Mouse (Mus musculus): ENCODE measurements around the gene Tbx5. TPM values are rescaled to one million over a fixed set of nuclear protein-coding genes. Genes with fewer than 3 reads are reported as not detected.
"Not testable (repeated sequence)": the region's sequence is repeated elsewhere in the genome, so short reads cannot be mapped to it uniquely, and the experiment has no call there.

Tbx5 gene
- total and polyA plus RNA-seq, 2 experiments from 2014 or later = 0.10 TPM; not detected in 1

- H3K9me3 ChIP-seq (ENCODE audit: low read length) = no peaks in the 10 kb centered on the region
- TF ChIP-seq CTCF (IDR thresholded peaks at IDR 0.05; ENCODE audit: low read depth) = no peak
- H3K27me3 ChIP-seq (ENCODE audit: insufficient read depth, low read length) = no peaks in the 10 kb centered on the region
- no peak overlapping the region for H3K4me2 ChIP-seq (ENCODE audit: low read depth)
- no peak for ATAC-seq
- no peak overlapping the region for H3K27ac ChIP-seq (ENCODE audit: low read depth, low read length)
- 77% methylated on average over 3 of the region's 3 CpGs for WGBS
- H3K36me3 ChIP-seq (ENCODE audit: insufficient read depth) = no peaks in the 10 kb centered on the region
- no peak overlapping the region for H3K4me3 ChIP-seq (ENCODE audit: low read depth, low read length)
- no peak for DNase-seq
- no peak overlapping the region for H3K9ac ChIP-seq
- H3K4me1 ChIP-seq (ENCODE audit: insufficient read depth) = no peaks in the 10 kb centered on the region
Measured at GRCm38 (mm10) chr5:119893060-119893459, 60.6 kb downstream of the Tbx5 start.

GRCm38 (mm10) chr5:119896605-119897004 lies 64.1 kb downstream of the Tbx5 start:
- H3K4me3 ChIP-seq (ENCODE audit: low read depth, low read length) = no peak overlapping the region
- no peaks in the 10 kb centered on the region for H3K4me1 ChIP-seq (ENCODE audit: insufficient read depth)
- no peak overlapping the region for H3K27ac ChIP-seq (ENCODE audit: low read depth, low read length)
- WGBS = 89% methylated on average over 3 of the region's 3 CpGs
- ATAC-seq (no peak), DNase-seq (no peak)
- H3K9me3 ChIP-seq (ENCODE audit: low read length) = no peaks in the 10 kb centered on the region
- H3K27me3 ChIP-seq (ENCODE audit: insufficient read depth, low read length) = no peaks in the 10 kb centered on the region
- H3K36me3 ChIP-seq (ENCODE audit: insufficient read depth) = no peaks in the 10 kb centered on the region
- H3K4me2 ChIP-seq (ENCODE audit: low read depth) = no peak overlapping the region
- TF ChIP-seq CTCF (IDR thresholded peaks at IDR 0.05; ENCODE audit: low read depth) = no peak
- H3K9ac ChIP-seq = no peak overlapping the region

- Histone ChIP-seq H3K27me3 (ENCODE audit: insufficient read depth, low read length) (no peaks in the 10 kb centered on the region), H3K36me3 (ENCODE audit: insufficient read depth) (no peaks in the 10 kb centered on the region), H3K4me3 (ENCODE audit: low read depth, low read length) (no peak overlapping the region), H3K4me2 (ENCODE audit: low read depth) (no peak overlapping the region), H3K4me1 (ENCODE audit: insufficient read depth) (no peaks in the 10 kb centered on the region), H3K9ac (no peak overlapping the region), H3K27ac (ENCODE audit: low read depth, low read length) (no peak overlapping the region), H3K9me3 (ENCODE audit: low read length) (no peaks in the 10 kb centered on the region)
- ATAC-seq (peak; percentile 96), DNase-seq (peak; percentile 86)
- TF ChIP-seq CTCF (IDR thresholded peaks at IDR 0.05; ENCODE audit: low read depth) = no peak
- WGBS = 26% methylated on average over 12 of the region's 12 CpGs
Measured at GRCm38 (mm10) chr5:119916551-119917171, 84.2 kb downstream of the Tbx5 start.

- 94% methylated on average over 1 of the region's 1 CpGs for WGBS
- H3K4me1 ChIP-seq (ENCODE audit: insufficient read depth); H3K9ac ChIP-seq; H3K27me3 ChIP-seq (ENCODE audit: insufficient read depth, low read length); H3K27ac ChIP-seq (ENCODE audit: low read depth, low read length); H3K36me3 ChIP-seq (ENCODE audit: insufficient read depth); H3K4me2 ChIP-seq (ENCODE audit: low read depth); H3K4me3 ChIP-seq (ENCODE audit: low read depth, low read length); H3K9me3 ChIP-seq (ENCODE audit: low read length); DNase-seq; ATAC-seq: not testable (repeated sequence)
Measured at GRCm38 (mm10) chr5:119918381-119918780, 85.9 kb downstream of the Tbx5 start.

- 59% methylated on average over 10 of the region's 10 CpGs for WGBS
- no peaks in the 10 kb centered on the region for H3K36me3 ChIP-seq (ENCODE audit: insufficient read depth)
Measured at GRCm38 (mm10) chr5:119920941-119921340, 88.5 kb downstream of the Tbx5 start.

DNA sequence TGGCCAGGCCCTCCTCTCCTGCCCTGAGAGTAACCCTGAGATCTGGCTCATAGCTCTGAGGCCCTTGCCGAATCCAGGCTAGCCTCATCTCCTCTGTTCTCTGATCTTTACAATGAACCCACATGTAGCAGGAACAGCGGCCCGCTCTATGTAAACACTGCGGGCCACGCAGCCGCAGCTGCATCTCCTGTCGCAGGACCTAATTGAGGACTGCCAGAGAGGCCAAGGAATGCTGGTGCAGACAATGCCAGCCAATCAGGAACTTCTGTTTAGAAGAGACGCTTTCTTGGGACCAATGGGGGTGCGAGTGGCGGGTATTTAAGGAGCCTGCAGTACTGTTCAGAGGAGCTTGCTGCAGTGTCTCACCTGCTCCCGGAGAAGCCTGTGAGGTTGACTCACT lies 89.8 kb downstream of the Tbx5 start:
- Histone ChIP-seq H3K9me3 (ENCODE audit: low read length) (no peaks in the 10 kb centered on the region), H3K36me3 (ENCODE audit: insufficient read depth) (no peaks in the 10 kb centered on the region), H3K4me1 (ENCODE audit: insufficient read depth) (no peaks in the 10 kb centered on the region), H3K27me3 (ENCODE audit: insufficient read depth, low read length) (no peaks in the 10 kb centered on the region), H3K27ac (ENCODE audit: low read depth, low read length) (no peak overlapping the region), H3K4me3 (ENCODE audit: low read depth, low read length) (no peak overlapping the region), H3K9ac (no peak overlapping the region), H3K4me2 (ENCODE audit: low read depth) (no peak overlapping the region)
- 42% methylated on average over 11 of the region's 11 CpGs for WGBS
- ATAC-seq (no peak), DNase-seq (no peak)
- no peak for TF ChIP-seq CTCF (IDR thresholded peaks at IDR 0.05; ENCODE audit: low read depth)

More at GRCm38 (mm10) chr5:119920941-119921340, 88.5 kb downstream of the Tbx5 start:
- H3K9ac ChIP-seq = no peak overlapping the region
- ATAC-seq (no peak), DNase-seq (no peak)
- no peaks in the 10 kb centered on the region for H3K27me3 ChIP-seq (ENCODE audit: insufficient read depth, low read length)
- TF ChIP-seq CTCF (IDR thresholded peaks at IDR 0.05; ENCODE audit: low read depth) = no peak
- no peaks in the 10 kb centered on the region for H3K4me1 ChIP-seq (ENCODE audit: insufficient read depth)
- no peak overlapping the region for H3K4me3 ChIP-seq (ENCODE audit: low read depth, low read length)
- H3K4me2 ChIP-seq (ENCODE audit: low read depth) = no peak overlapping the region
- no peak overlapping the region for H3K27ac ChIP-seq (ENCODE audit: low read depth, low read length)
- H3K9me3 ChIP-seq (ENCODE audit: low read length) = no peaks in the 10 kb centered on the region

Other genes with a start within 250 kb of the Tbx5 start
- gene Tbx3, start 162.0 kb upstream of the Tbx5 start, total RNA-seq (2014; rRNA removed) = 1.5 and 2.9 TPM in 2 replicates
- 1.2 and 1.7 TPM in 2 replicates for gene Tbx3, start 162.0 kb upstream of the Tbx5 start, polyA plus RNA-seq (2015; fragmentation: Nextera tagmentation; extraction: Ambion mirVana)